Mouse (Mus musculus): ENCODE data around the gene Pola2. TPM values are rescaled to one million over a fixed set of nuclear protein-coding genes. Genes with fewer than 3 reads are reported as not detected.

Gene Pola2
- polyA plus RNA-seq, 1 experiment from 2014 or later, result 80.7 TPM

GRCm38 (mm10) chr19:5988815-5989452 is 24.9 kb upstream of the Pola2 start:
- 6% methylated on average over 13 of the region's 13 CpGs for WGBS
- peak overlapping the region; percentile 43 for H3K4me3 ChIP-seq
- peaks cover 34% of the 10 kb centered on the region for H3K4me1 ChIP-seq
- H3K9me3 ChIP-seq, result no peaks in the 10 kb centered on the region
- no peak for DNase-seq (ENCODE audit: low spot score)
- H3K27me3 ChIP-seq (ENCODE audit: insufficient read depth, poor library complexity, severe bottlenecking), result no peaks in the 10 kb centered on the region
- peak overlapping the region; percentile 90 for H3K27ac ChIP-seq
- 0 out of 2 replicates have a peak, but pooled peaks cover 7% of the 10 kb centered on the region for H3K36me3 ChIP-seq

GRCm38 (mm10) chr19:5988027-5988814 is 24.2 kb upstream of the Pola2 start:
- Histone ChIP-seq H3K9me3 (no peaks in the 10 kb centered on the region), H3K4me3 (no peak overlapping the region), H3K4me1 (peaks cover 34% of the 10 kb centered on the region), H3K36me3 (0 out of 2 replicates have a peak, but pooled peaks cover 7% of the 10 kb centered on the region), H3K27me3 (ENCODE audit: insufficient read depth, poor library complexity, severe bottlenecking) (no peaks in the 10 kb centered on the region), H3K27ac (peak overlapping the region; percentile 90)
- no peak for DNase-seq (ENCODE audit: low spot score)
- WGBS, result 59% methylated on average over 5 of the region's 5 CpGs

- H3K4me3 ChIP-seq, result no peak within 1 kb of the TSS
- no peak for DNase-seq (ENCODE audit: low spot score)
- 36% methylated on average over 4 of the region's 4 CpGs for WGBS
- H3K36me3 ChIP-seq, result no peaks in the 10 kb centered on the region
- H3K9me3 ChIP-seq, result no peaks in the 10 kb centered on the region
- no peaks in the 10 kb centered on the region for H3K27me3 ChIP-seq (ENCODE audit: insufficient read depth, poor library complexity, severe bottlenecking)
- H3K27ac ChIP-seq, result no peak within 1 kb of the TSS
- H3K4me1 ChIP-seq, result peaks cover 27% of the 10 kb centered on the region
Measured at GRCm38 (mm10) chr19:5986043-5986442, 22.0 kb upstream of the Pola2 start, which contains the start of gene Slc22a20. Gene Slc22a20, minus strand, starts transcription at chr19:5986143.

GRCm38 (mm10) chr19:5980477-5980876 is 16.5 kb upstream of the Pola2 start:
- no peaks in the 10 kb centered on the region for H3K36me3 ChIP-seq
- no peak overlapping the region for H3K27ac ChIP-seq
- H3K4me3 ChIP-seq, result no peak overlapping the region
- H3K9me3 ChIP-seq, result no peaks in the 10 kb centered on the region
- H3K4me1 ChIP-seq, result no peaks in the 10 kb centered on the region
- no peak for DNase-seq (ENCODE audit: low spot score)
- no peaks in the 10 kb centered on the region for H3K27me3 ChIP-seq (ENCODE audit: insufficient read depth, poor library complexity, severe bottlenecking)
- WGBS, result 76% methylated on average over 9 of the region's 9 CpGs

- 79% methylated on average over 3 of the region's 3 CpGs for WGBS
- Histone ChIP-seq H3K4me3 (no peak overlapping the region), H3K27me3 (ENCODE audit: insufficient read depth, poor library complexity, severe bottlenecking) (no peaks in the 10 kb centered on the region), H3K9me3 (no peaks in the 10 kb centered on the region), H3K36me3 (no peaks in the 10 kb centered on the region), H3K27ac (no peak overlapping the region), H3K4me1 (no peaks in the 10 kb centered on the region)
- DNase-seq (ENCODE audit: low spot score), result no peak
Measured at GRCm38 (mm10) chr19:5977717-5978116, 13.7 kb upstream of the Pola2 start.

- WGBS, result 86% methylated on average over 4 of the region's 4 CpGs
- Histone ChIP-seq H3K9me3 (no peaks in the 10 kb centered on the region), H3K4me3 (no peak overlapping the region), H3K27ac (no peak overlapping the region), H3K27me3 (ENCODE audit: insufficient read depth, poor library complexity, severe bottlenecking) (0 out of 2 replicates have a peak, but pooled peaks cover 8% of the 10 kb centered on the region), H3K4me1 (no peaks in the 10 kb centered on the region), H3K36me3 (no peaks in the 10 kb centered on the region)
- no peak for DNase-seq (ENCODE audit: low spot score)
Measured at GRCm38 (mm10) chr19:5975676-5976075, 11.7 kb upstream of the Pola2 start.

- no peak for DNase-seq (ENCODE audit: low spot score)
- H3K27me3 ChIP-seq (ENCODE audit: insufficient read depth, poor library complexity, severe bottlenecking), result 0 out of 2 replicates have a peak, but pooled peaks cover 8% of the 10 kb centered on the region
- no peaks in the 10 kb centered on the region for H3K36me3 ChIP-seq
- H3K9me3 ChIP-seq, result no peaks in the 10 kb centered on the region
- 69% methylated on average over 4 of the region's 4 CpGs for WGBS
- no peak overlapping the region for H3K4me3 ChIP-seq
- no peak overlapping the region for H3K27ac ChIP-seq
- no peaks in the 10 kb centered on the region for H3K4me1 ChIP-seq
Measured at GRCm38 (mm10) chr19:5975112-5975511, 11.1 kb upstream of the Pola2 start.

- peaks cover 24% of the 10 kb centered on the region for H3K4me1 ChIP-seq
- H3K27ac ChIP-seq, result no peak overlapping the region
- H3K9me3 ChIP-seq, result no peaks in the 10 kb centered on the region
- no peak for DNase-seq (ENCODE audit: low spot score)
- no peak overlapping the region for H3K4me3 ChIP-seq
- WGBS, result 73% methylated on average over 10 of the region's 10 CpGs
- H3K36me3 ChIP-seq, result no peaks in the 10 kb centered on the region
- H3K27me3 ChIP-seq (ENCODE audit: insufficient read depth, poor library complexity, severe bottlenecking), result 0 out of 2 replicates have a peak, but pooled peaks cover 8% of the 10 kb centered on the region
Measured at GRCm38 (mm10) chr19:5967664-5968063, 3.7 kb upstream of the Pola2 start.

GRCm38 (mm10) chr19:5966786-5967185 is 2.8 kb upstream of the Pola2 start:
- 37% methylated on average over 6 of the region's 6 CpGs for whole genome bisulfite sequencing
- H3K27me3 ChIP-seq (ENCODE audit: insufficient read depth, poor library complexity, severe bottlenecking), result 0 out of 2 replicates have a peak, but pooled peaks cover 2% of the 10 kb centered on the region
- no peak for DNase-seq (ENCODE audit: low spot score)
- H3K9me3 ChIP-seq, result no peaks in the 10 kb centered on the region
- H3K27ac ChIP-seq, result peak overlapping the region; percentile 30; the same call in 1 of the 2 replicates
- H3K4me3 ChIP-seq, result no peak overlapping the region
- peaks cover 28% of the 10 kb centered on the region for H3K4me1 ChIP-seq
- peaks cover under 1% of the 10 kb centered on the region; the same call in 1 of the 2 replicates for H3K36me3 ChIP-seq

GRCm38 (mm10) chr19:5965910-5966309 is 1.9 kb upstream of the Pola2 start:
- no peak for DNase-seq (ENCODE audit: low spot score)
- H3K36me3 ChIP-seq, result peaks cover 9% of the 10 kb centered on the region
- 96% methylated on average over 2 of the region's 2 CpGs for WGBS
- no peaks in the 10 kb centered on the region for H3K27me3 ChIP-seq (ENCODE audit: insufficient read depth, poor library complexity, severe bottlenecking)
- no peak overlapping the region for H3K27ac ChIP-seq
- peaks cover 37% of the 10 kb centered on the region for H3K4me1 ChIP-seq
- no peaks in the 10 kb centered on the region for H3K9me3 ChIP-seq
- no peak overlapping the region for H3K4me3 ChIP-seq

- H3K4me1 ChIP-seq, result peaks cover 38% of the 10 kb centered on the region
- no peak overlapping the region for H3K4me3 ChIP-seq
- peak overlapping the region; percentile 86; the same call in 1 of the 2 replicates for H3K27ac ChIP-seq
- 5% methylated on average over 4 of the region's 4 CpGs for WGBS
- no peaks in the 10 kb centered on the region for H3K27me3 ChIP-seq (ENCODE audit: insufficient read depth, poor library complexity, severe bottlenecking)
- H3K9me3 ChIP-seq, result no peaks in the 10 kb centered on the region
- DNase-seq (ENCODE audit: low spot score), result no peak
- H3K36me3 ChIP-seq, result peaks cover 15% of the 10 kb centered on the region
Measured at GRCm38 (mm10) chr19:5965280-5965679, 1.3 kb upstream of the Pola2 start.

- no peak for DNase-seq (ENCODE audit: low spot score)
- Histone ChIP-seq H3K4me3 (peak overlapping the region; percentile 79), H3K36me3 (peaks cover 17% of the 10 kb centered on the region), H3K4me1 (peaks cover 38% of the 10 kb centered on the region), H3K27ac (peak overlapping the region; percentile 86; the same call in 1 of the 2 replicates), H3K27me3 (ENCODE audit: insufficient read depth, poor library complexity, severe bottlenecking) (no peaks in the 10 kb centered on the region), H3K9me3 (no peaks in the 10 kb centered on the region)
- 87% methylated on average over 2 of the region's 2 CpGs for WGBS
Measured at GRCm38 (mm10) chr19:5964804-5965203, 802 bp upstream of the Pola2 start.

- DNase-seq (ENCODE audit: low spot score), result no peak
- Histone ChIP-seq H3K27ac (no peak overlapping the region), H3K36me3 (peaks cover 38% of the 10 kb centered on the region), H3K4me3 (peak overlapping the region; percentile 79), H3K4me1 (peaks cover 38% of the 10 kb centered on the region), H3K27me3 (ENCODE audit: insufficient read depth, poor library complexity, severe bottlenecking) (no peaks in the 10 kb centered on the region), H3K9me3 (no peaks in the 10 kb centered on the region)
- WGBS, result 34% methylated on average over 1 of the region's 1 CpGs
Measured at GRCm38 (mm10) chr19:5962651-5963050, 1.4 kb downstream of the Pola2 start.

Measured in heart, embryonic 10.5 days (tissue).